Mouse (Mus musculus) liver, embryonic 12.5 days (tissue): ENCODE measurements at regions not wholly inside any gene's neighbourhood (a gene's known extent, or its start where the extent isn't known, plus 50 kb on each side); places are given as distances from the start of the nearest gene placed in this dataset.

Source experiments
- ATAC-seq: fragments of 200-750 bp; cut with Nextera tagmentation; 2 replicates; pipeline ENCODE4 v1.8.0; 2017; ENCODE audit warnings: moderate number of reproducible peaks, mild to moderate bottlenecking, moderate library complexity
- H3K27ac ChIP-seq: fragments of 300-500 bp; sonication (generic); 2 replicates; pipeline ENCODE4 v1.5.1; 2016; ENCODE audit warnings: mild to moderate bottlenecking
- H3K27me3 ChIP-seq: fragments of 300-500 bp; sonication (generic); replicated peaks from 2 replicates; pipeline ENCODE4 v1.6.1; 2016; ENCODE audit warnings: mild to moderate bottlenecking, moderate library complexity
- H3K36me3 ChIP-seq: fragments of 300-500 bp; sonication (generic); 2 replicates; pipeline ENCODE4 v1.6.1; 2016; ENCODE audit warnings: mild to moderate bottlenecking, moderate library complexity
- H3K4me1 ChIP-seq: fragments of 300-500 bp; sonication (generic); 2 replicates; pipeline ENCODE4 v1.6.1; 2016
- H3K4me2 ChIP-seq: fragments of 300-500 bp; sonication (generic); 2 replicates; pipeline ENCODE4 v1.6.1; 2016; ENCODE audit warnings: mild to moderate bottlenecking, moderate library complexity
- H3K4me3 ChIP-seq: fragments of 300-500 bp; sonication (generic); 2 replicates; pipeline ENCODE4 v1.5.1; 2016; ENCODE audit warnings: mild to moderate bottlenecking, moderate library complexity
- H3K9ac ChIP-seq: fragments of 300-500 bp; sonication (generic); 2 replicates; pipeline ENCODE4 v1.6.1; 2016; ENCODE audit warnings: mild to moderate bottlenecking, moderate library complexity
- H3K9me3 ChIP-seq: fragments of 300-500 bp; sonication (generic); replicated peaks from 2 replicates; pipeline ENCODE4 v1.6.1; 2016; ENCODE audit warnings: mild to moderate bottlenecking, moderate library complexity
- WGBS: fragments of 180-500 bp; shearing (Covaris S2); methylation state at CpG from one replicate; pipeline ENCODE4 v1.1.7; 2016; ENCODE audit not compliant: insufficient replicate concordance; 5-methylcytosine and 5-hydroxymethylcytosine counted together

- no peaks in the 10 kb centered on the region for H3K9me3 ChIP-seq
- no peaks in the 10 kb centered on the region for H3K27me3 ChIP-seq
- no peak overlapping the region for H3K4me3 ChIP-seq
- no peak overlapping the region for H3K9ac ChIP-seq
- H3K36me3 ChIP-seq, result no peaks in the 10 kb centered on the region
- no peak overlapping the region for H3K4me2 ChIP-seq
- no peak for ATAC-seq
- no peak overlapping the region for H3K27ac ChIP-seq
- H3K4me1 ChIP-seq, result no peaks in the 10 kb centered on the region
- 10% methylated on average over 9 of the region's 9 CpGs for WGBS
Observed at GRCm38 (mm10) chr1:41131410-41131809, 326.0 kb downstream of the Tmem182 start.

- Histone ChIP-seq H3K27ac (no peak overlapping the region), H3K9me3 (no peaks in the 10 kb centered on the region), H3K27me3 (no peaks in the 10 kb centered on the region), H3K4me1 (no peaks in the 10 kb centered on the region), H3K4me2 (no peak overlapping the region), H3K4me3 (no peak overlapping the region), H3K36me3 (no peaks in the 10 kb centered on the region), H3K9ac (no peak overlapping the region)
- WGBS, result 14% methylated on average over 1 of the region's 1 CpGs
- no peak for ATAC-seq
Observed at GRCm38 (mm10) chr1:41133143-41133542, 327.7 kb downstream of the Tmem182 start.

- Histone ChIP-seq H3K9ac (no peak overlapping the region), H3K9me3 (no peaks in the 10 kb centered on the region), H3K27me3 (no peaks in the 10 kb centered on the region), H3K4me1 (no peaks in the 10 kb centered on the region), H3K4me2 (no peak overlapping the region), H3K27ac (no peak overlapping the region), H3K4me3 (no peak overlapping the region), H3K36me3 (no peaks in the 10 kb centered on the region)
- no peak for ATAC-seq
- 59% methylated on average over 8 of the region's 8 CpGs for WGBS
Observed at GRCm38 (mm10) chr1:41133946-41134345, 328.5 kb downstream of the Tmem182 start.

GRCm38 (mm10) chr1:41139725-41140124, 334.3 kb downstream of the Tmem182 start:
- Histone ChIP-seq H3K9ac (no peak overlapping the region), H3K27me3 (no peaks in the 10 kb centered on the region), H3K36me3 (no peaks in the 10 kb centered on the region), H3K4me1 (no peaks in the 10 kb centered on the region), H3K4me3 (no peak overlapping the region), H3K4me2 (no peak overlapping the region), H3K9me3 (no peaks in the 10 kb centered on the region), H3K27ac (no peak overlapping the region)
- 67% methylated on average over 2 of the region's 2 CpGs for WGBS
- no peak for ATAC-seq

GRCm38 (mm10) chr1:41140542-41140941, 335.1 kb downstream of the Tmem182 start:
- H3K27ac ChIP-seq, result no peak overlapping the region
- H3K4me2 ChIP-seq, result no peak overlapping the region
- no peaks in the 10 kb centered on the region for H3K4me1 ChIP-seq
- WGBS, result 50% methylated on average over 1 of the region's 1 CpGs
- H3K27me3 ChIP-seq, result no peaks in the 10 kb centered on the region
- H3K4me3 ChIP-seq, result no peak overlapping the region
- H3K36me3 ChIP-seq, result no peaks in the 10 kb centered on the region
- no peak overlapping the region for H3K9ac ChIP-seq
- ATAC-seq, result no peak
- H3K9me3 ChIP-seq, result no peaks in the 10 kb centered on the region

- no peak for ATAC-seq
- H3K27ac ChIP-seq, result no peak overlapping the region
- no peak overlapping the region for H3K9ac ChIP-seq
- no peaks in the 10 kb centered on the region for H3K36me3 ChIP-seq
- H3K27me3 ChIP-seq, result no peaks in the 10 kb centered on the region
- H3K4me1 ChIP-seq, result no peaks in the 10 kb centered on the region
- no peak overlapping the region for H3K4me2 ChIP-seq
- no peaks in the 10 kb centered on the region for H3K9me3 ChIP-seq
- H3K4me3 ChIP-seq, result no peak overlapping the region
- WGBS, result 64% methylated on average over 4 of the region's 4 CpGs
Observed at GRCm38 (mm10) chr1:41141992-41142391, 336.6 kb downstream of the Tmem182 start.

GRCm38 (mm10) chr1:41152516-41152915, 347.1 kb downstream of the Tmem182 start:
- Histone ChIP-seq H3K4me2 (no peak overlapping the region), H3K9ac (no peak overlapping the region), H3K4me1 (no peaks in the 10 kb centered on the region), H3K4me3 (no peak overlapping the region), H3K27ac (no peak overlapping the region), H3K36me3 (no peaks in the 10 kb centered on the region), H3K9me3 (no peaks in the 10 kb centered on the region), H3K27me3 (no peaks in the 10 kb centered on the region)
- WGBS, result 27% methylated on average over 1 of the region's 1 CpGs
- no peak for ATAC-seq

- no peaks in the 10 kb centered on the region for H3K9me3 ChIP-seq
- H3K9ac ChIP-seq, result no peak overlapping the region
- no peak for ATAC-seq
- H3K27ac ChIP-seq, result no peak overlapping the region
- no peak overlapping the region for H3K4me2 ChIP-seq
- no peaks in the 10 kb centered on the region for H3K4me1 ChIP-seq
- WGBS, result 67% methylated on average over 14 of the region's 14 CpGs
- H3K27me3 ChIP-seq, result no peaks in the 10 kb centered on the region
- H3K4me3 ChIP-seq, result no peak overlapping the region
- no peaks in the 10 kb centered on the region for H3K36me3 ChIP-seq
Observed at GRCm38 (mm10) chr1:41153174-41153999, 348.0 kb downstream of the Tmem182 start.

- ATAC-seq, result no peak
- Histone ChIP-seq H3K27me3 (no peaks in the 10 kb centered on the region), H3K9ac (no peak overlapping the region), H3K27ac (no peak overlapping the region), H3K4me3 (no peak overlapping the region), H3K36me3 (no peaks in the 10 kb centered on the region), H3K9me3 (no peaks in the 10 kb centered on the region), H3K4me1 (no peaks in the 10 kb centered on the region), H3K4me2 (no peak overlapping the region)
- WGBS, result 40% methylated on average over 4 of the region's 4 CpGs
Observed at GRCm38 (mm10) chr1:41154198-41154597, 348.8 kb downstream of the Tmem182 start.

- Histone ChIP-seq H3K4me3 (no peak overlapping the region), H3K9me3 (no peaks in the 10 kb centered on the region), H3K4me2 (no peak overlapping the region), H3K27me3 (no peaks in the 10 kb centered on the region), H3K36me3 (no peaks in the 10 kb centered on the region), H3K9ac (no peak overlapping the region), H3K4me1 (no peaks in the 10 kb centered on the region), H3K27ac (no peak overlapping the region)
- no peak for ATAC-seq
- 67% methylated on average over 10 of the region's 10 CpGs for WGBS
Observed at GRCm38 (mm10) chr1:41156946-41157345, 351.5 kb downstream of the Tmem182 start.

GRCm38 (mm10) chr1:41157651-41158513, 352.5 kb downstream of the Tmem182 start:
- no peak overlapping the region for H3K27ac ChIP-seq
- no peaks in the 10 kb centered on the region for H3K27me3 ChIP-seq
- H3K9me3 ChIP-seq, result no peaks in the 10 kb centered on the region
- no peaks in the 10 kb centered on the region for H3K36me3 ChIP-seq
- 70% methylated on average over 19 of the region's 21 CpGs for WGBS
- ATAC-seq, result no peak
- no peak overlapping the region for H3K4me2 ChIP-seq
- no peak overlapping the region for H3K9ac ChIP-seq
- no peak overlapping the region for H3K4me3 ChIP-seq
- H3K4me1 ChIP-seq, result no peaks in the 10 kb centered on the region
